Mouse (Mus musculus): ENCODE measurements around the gene Tab1. TPM values are rescaled to one million over a fixed set of nuclear protein-coding genes. Genes with fewer than 3 reads are reported as not detected.
A peak's percentile ranks its signal among the peaks of the same experiment; 100 is the strongest.

Gene Tab1
- polyA plus RNA-seq, 1 experiment from 2014 or later = 28.0 TPM

DNA sequence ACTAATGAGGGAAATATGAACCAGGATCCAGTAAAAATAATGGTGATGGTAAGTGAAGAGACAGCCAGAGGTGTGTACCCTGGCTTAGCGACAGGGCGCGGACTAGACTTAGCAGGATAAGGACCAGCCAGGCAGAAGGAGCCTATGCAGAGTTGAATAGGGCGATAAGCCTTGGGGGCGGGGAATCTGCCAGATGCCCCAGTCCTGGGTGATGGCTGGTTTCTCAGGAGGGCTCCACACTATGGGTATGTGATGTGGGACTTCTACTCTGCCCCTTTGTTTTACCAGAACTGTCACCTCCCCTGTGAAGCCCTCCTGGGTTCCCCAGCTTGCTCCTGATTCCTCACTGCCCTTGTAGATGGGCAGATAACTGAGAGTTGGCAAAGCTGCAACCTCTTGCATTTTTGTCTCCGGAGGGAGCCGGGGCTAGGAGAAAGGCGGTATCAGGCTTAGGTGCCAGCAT is 34.9 kb upstream of the Tab1 start:
- 12% methylated on average over 8 of the region's 8 CpGs for WGBS
- no peak overlapping the region for H3K4me3 ChIP-seq (ENCODE audit: control insufficient read depth in 1 of 2, insufficient read depth in 1 of 2, low read depth in 1 of 2, low read length in 2 of 2)
- H3K27ac ChIP-seq (replicated peaks in 1 of 2; ENCODE audit: control insufficient read depth in 1 of 2, insufficient read depth in 1 of 2, low read depth in 2 of 2, low read length in 2 of 2) = no peak overlapping the region
- H3K4me2 ChIP-seq (ENCODE audit: low read length) = peak overlapping the region; percentile 48
- H3K9me3 ChIP-seq (ENCODE audit: control insufficient read depth, low read length) = no peaks in the 10 kb centered on the region
- H3K4me1 ChIP-seq (ENCODE audit: control insufficient read depth in 2 of 2, insufficient read depth in 2 of 2, low read length in 2 of 2) = peaks cover 21 to 29% of the 10 kb centered on the region in 2 experiments
- peaks cover 5% of the 10 kb centered on the region; the same call in 1 of the 2 replicates for H3K27me3 ChIP-seq (ENCODE audit: control insufficient read depth, insufficient read depth, low read length)
- H3K36me3 ChIP-seq (ENCODE audit: control insufficient read depth, insufficient read depth, low read length) = no peaks in the 10 kb centered on the region
- no peak overlapping the region for H3K9ac ChIP-seq (ENCODE audit: low read length)
- ATAC-seq (ENCODE audit: insufficient number of reproducible peaks, insufficient read depth, low FRiP score, low read depth) = no peak

DNA sequence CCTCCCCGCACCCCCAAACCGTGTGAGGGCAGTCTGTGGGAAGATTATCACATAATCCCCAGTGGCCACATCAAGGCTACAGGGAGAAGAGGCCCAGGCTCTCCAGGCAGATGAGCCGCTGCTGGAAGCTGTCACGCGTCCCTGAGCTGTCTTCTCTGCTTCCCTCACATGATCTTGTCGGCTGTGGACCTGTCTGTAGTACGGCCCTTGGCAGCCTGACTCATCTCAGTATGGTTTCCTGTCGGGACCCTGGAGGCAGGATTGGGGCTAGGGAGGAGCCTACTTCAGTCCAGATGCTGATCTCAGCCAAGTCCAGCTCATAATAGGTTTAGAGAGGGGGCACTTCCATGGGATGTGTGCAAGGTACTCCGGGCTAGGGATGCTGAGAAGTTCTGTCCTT is 34.1 kb upstream of the Tab1 start:
- no peak overlapping the region for H3K27ac ChIP-seq (replicated peaks in 1 of 2; ENCODE audit: control insufficient read depth in 1 of 2, insufficient read depth in 1 of 2, low read depth in 2 of 2, low read length in 2 of 2)
- no peak overlapping the region for H3K9ac ChIP-seq (ENCODE audit: low read length)
- no peaks in the 10 kb centered on the region for H3K36me3 ChIP-seq (ENCODE audit: control insufficient read depth, insufficient read depth, low read length)
- H3K4me3 ChIP-seq (ENCODE audit: control insufficient read depth in 1 of 2, insufficient read depth in 1 of 2, low read depth in 1 of 2, low read length in 2 of 2) = no peak overlapping the region
- 24% methylated on average over 9 of the region's 9 CpGs for WGBS
- H3K4me1 ChIP-seq (ENCODE audit: control insufficient read depth in 2 of 2, insufficient read depth in 2 of 2, low read length in 2 of 2) = peaks cover 21 to 29% of the 10 kb centered on the region in 2 experiments
- no peaks in the 10 kb centered on the region for H3K9me3 ChIP-seq (ENCODE audit: control insufficient read depth, low read length)
- 0 out of 2 replicates have a peak, but pooled peaks have one; percentile 28 for ATAC-seq (ENCODE audit: insufficient number of reproducible peaks, insufficient read depth, low FRiP score, low read depth)
- no peaks in the 10 kb centered on the region for H3K27me3 ChIP-seq (ENCODE audit: control insufficient read depth, insufficient read depth, low read length)
- H3K4me2 ChIP-seq (ENCODE audit: low read length) = 0 out of 2 replicates have a peak overlapping the region, but pooled peaks have one; percentile 4

DNA sequence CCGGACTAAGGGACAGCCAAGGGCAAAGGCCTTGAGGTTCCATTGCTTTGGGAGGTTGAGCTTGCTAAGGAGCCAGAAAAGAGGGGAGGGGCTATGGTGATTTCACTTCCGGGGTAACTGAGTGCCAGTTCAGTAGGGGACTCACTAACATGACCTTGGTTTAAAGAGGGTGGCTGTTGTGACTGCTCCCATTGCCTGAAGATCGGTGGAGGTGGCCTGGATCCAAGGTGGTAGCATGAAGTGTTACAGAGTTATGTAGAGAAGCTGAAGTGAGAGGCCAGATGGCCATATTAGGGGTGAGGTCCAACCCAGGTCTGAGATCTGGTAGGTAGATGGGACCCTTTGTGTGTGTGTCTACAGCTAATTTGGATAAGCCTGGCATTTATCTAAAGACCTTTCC is 33.5 kb upstream of the Tab1 start:
- ATAC-seq (ENCODE audit: insufficient number of reproducible peaks, insufficient read depth, low FRiP score, low read depth) = no peak
- no peaks in the 10 kb centered on the region for H3K36me3 ChIP-seq (ENCODE audit: control insufficient read depth, insufficient read depth, low read length)
- WGBS = 42% methylated on average over 3 of the region's 3 CpGs
- no peaks in the 10 kb centered on the region for H3K27me3 ChIP-seq (ENCODE audit: control insufficient read depth, insufficient read depth, low read length)
- no peaks in the 10 kb centered on the region for H3K9me3 ChIP-seq (ENCODE audit: control insufficient read depth, low read length)
- H3K4me2 ChIP-seq (ENCODE audit: low read length) = no peak overlapping the region
- H3K4me1 ChIP-seq (ENCODE audit: control insufficient read depth in 2 of 2, insufficient read depth in 2 of 2, low read length in 2 of 2) = peaks cover 21 to 29% of the 10 kb centered on the region in 2 experiments
- no peak overlapping the region for H3K9ac ChIP-seq (ENCODE audit: low read length)
- H3K4me3 ChIP-seq (ENCODE audit: control insufficient read depth in 1 of 2, insufficient read depth in 1 of 2, low read depth in 1 of 2, low read length in 2 of 2) = no peak overlapping the region
- no peak overlapping the region for H3K27ac ChIP-seq (replicated peaks in 1 of 2; ENCODE audit: control insufficient read depth in 1 of 2, insufficient read depth in 1 of 2, low read depth in 2 of 2, low read length in 2 of 2)

DNA sequence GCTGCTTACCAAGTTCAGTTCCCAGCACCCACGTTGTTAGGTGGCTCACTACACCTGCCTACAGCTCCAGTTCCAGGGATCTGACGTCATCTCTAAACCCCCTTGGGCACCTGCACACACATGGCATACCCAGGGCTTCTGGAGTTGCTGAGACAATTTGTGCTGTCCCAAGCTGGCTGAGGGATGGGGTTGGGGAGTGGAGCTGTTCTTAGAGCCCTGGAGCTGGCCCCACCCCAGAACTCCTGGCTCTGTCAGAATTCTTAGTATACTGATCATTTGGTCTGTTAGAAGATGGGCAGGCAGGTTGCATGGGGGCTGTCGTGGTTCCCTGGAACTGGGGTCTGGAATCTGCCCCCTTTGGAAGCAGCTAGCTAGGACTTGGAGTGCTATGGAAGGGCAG is 32.7 kb upstream of the Tab1 start:
- no peaks in the 10 kb centered on the region for H3K36me3 ChIP-seq (ENCODE audit: control insufficient read depth, insufficient read depth, low read length)
- H3K9me3 ChIP-seq (ENCODE audit: control insufficient read depth, low read length) = no peaks in the 10 kb centered on the region
- H3K4me3 ChIP-seq (ENCODE audit: control insufficient read depth in 1 of 2, insufficient read depth in 1 of 2, low read depth in 1 of 2, low read length in 2 of 2) = no peak overlapping the region
- H3K27ac ChIP-seq (replicated peaks in 1 of 2; ENCODE audit: control insufficient read depth in 1 of 2, insufficient read depth in 1 of 2, low read depth in 2 of 2, low read length in 2 of 2) = no peak overlapping the region
- H3K9ac ChIP-seq (ENCODE audit: low read length) = no peak overlapping the region
- no peaks in the 10 kb centered on the region for H3K27me3 ChIP-seq (ENCODE audit: control insufficient read depth, insufficient read depth, low read length)
- WGBS = 71% methylated on average over 3 of the region's 3 CpGs
- H3K4me1 ChIP-seq (ENCODE audit: control insufficient read depth in 2 of 2, insufficient read depth in 2 of 2, low read length in 2 of 2) = peaks cover 21 to 30% of the 10 kb centered on the region in 2 experiments
- no peak overlapping the region for H3K4me2 ChIP-seq (ENCODE audit: low read length)
- ATAC-seq (ENCODE audit: insufficient number of reproducible peaks, insufficient read depth, low FRiP score, low read depth) = no peak

DNA sequence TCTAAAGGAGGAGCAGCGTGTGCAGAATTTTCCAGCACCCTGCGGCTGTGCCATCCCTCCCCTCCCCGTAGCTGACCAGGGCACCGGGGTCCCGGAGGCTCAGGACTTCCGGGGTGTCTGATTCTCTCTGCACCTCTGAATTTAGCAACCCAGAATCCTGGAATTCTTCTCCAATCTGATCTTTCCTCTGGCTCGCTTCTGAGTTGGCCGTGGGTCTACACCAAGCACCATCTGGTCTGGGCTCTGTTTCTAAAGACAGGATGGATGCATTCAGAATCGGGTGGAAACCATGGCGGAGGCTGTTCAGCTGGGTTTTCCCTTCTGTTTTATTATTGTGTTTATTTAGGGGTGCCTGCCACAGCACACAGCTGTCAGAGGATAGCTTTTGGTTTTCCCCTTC is 32.1 kb upstream of the Tab1 start:
- Histone ChIP-seq H3K4me2 (ENCODE audit: low read length) (no peak overlapping the region), H3K27me3 (ENCODE audit: control insufficient read depth, insufficient read depth, low read length) (no peaks in the 10 kb centered on the region), H3K27ac (replicated peaks in 1 of 2; ENCODE audit: control insufficient read depth in 1 of 2, insufficient read depth in 1 of 2, low read depth in 2 of 2, low read length in 2 of 2) (no peak overlapping the region), H3K36me3 (ENCODE audit: control insufficient read depth, insufficient read depth, low read length) (no peaks in the 10 kb centered on the region), H3K4me3 (ENCODE audit: control insufficient read depth in 1 of 2, insufficient read depth in 1 of 2, low read depth in 1 of 2, low read length in 2 of 2) (no peak overlapping the region), H3K9me3 (ENCODE audit: control insufficient read depth, low read length) (no peaks in the 10 kb centered on the region), H3K4me1 (ENCODE audit: control insufficient read depth in 2 of 2, insufficient read depth in 2 of 2, low read length in 2 of 2) (peaks cover 24 to 34% of the 10 kb centered on the region in 2 experiments), H3K9ac (ENCODE audit: low read length) (no peak overlapping the region)
- ATAC-seq (ENCODE audit: insufficient number of reproducible peaks, insufficient read depth, low FRiP score, low read depth) = no peak
- WGBS = 64% methylated on average over 10 of the region's 10 CpGs

DNA sequence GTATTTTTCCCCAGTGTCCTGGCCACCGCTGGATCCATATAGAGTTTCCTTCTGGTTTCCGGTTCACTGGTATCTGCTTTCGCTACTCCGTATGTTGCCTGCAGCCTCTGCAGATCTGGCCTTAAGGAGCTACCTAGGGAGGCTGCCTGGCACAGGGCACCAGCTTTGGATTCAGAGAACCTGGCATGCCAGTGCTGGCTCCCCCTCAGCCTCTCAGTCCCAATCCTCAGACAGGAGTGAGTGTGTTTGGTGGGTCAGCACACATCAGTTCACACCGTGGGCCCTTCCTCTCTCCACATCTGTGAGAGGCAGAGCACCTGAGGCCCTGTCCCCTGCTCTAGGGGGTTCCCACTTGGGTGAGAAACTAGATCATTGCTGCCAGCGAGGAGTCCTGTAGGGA is 31.4 kb upstream of the Tab1 start:
- no peaks in the 10 kb centered on the region for H3K27me3 ChIP-seq (ENCODE audit: control insufficient read depth, insufficient read depth, low read length)
- no peak for ATAC-seq (ENCODE audit: insufficient number of reproducible peaks, insufficient read depth, low FRiP score, low read depth)
- no peak overlapping the region for H3K9ac ChIP-seq (ENCODE audit: low read length)
- H3K4me3 ChIP-seq (ENCODE audit: control insufficient read depth in 1 of 2, insufficient read depth in 1 of 2, low read depth in 1 of 2, low read length in 2 of 2) = no peak overlapping the region
- no peak overlapping the region for H3K27ac ChIP-seq (replicated peaks in 1 of 2; ENCODE audit: control insufficient read depth in 1 of 2, insufficient read depth in 1 of 2, low read depth in 2 of 2, low read length in 2 of 2)
- H3K4me2 ChIP-seq (ENCODE audit: low read length) = no peak overlapping the region
- no peaks in the 10 kb centered on the region for H3K9me3 ChIP-seq (ENCODE audit: control insufficient read depth, low read length)
- H3K36me3 ChIP-seq (ENCODE audit: control insufficient read depth, insufficient read depth, low read length) = no peaks in the 10 kb centered on the region
- WGBS = 77% methylated on average over 6 of the region's 6 CpGs
- H3K4me1 ChIP-seq (ENCODE audit: control insufficient read depth in 2 of 2, insufficient read depth in 2 of 2, low read length in 2 of 2) = peaks cover 24 to 34% of the 10 kb centered on the region in 2 experiments

DNA sequence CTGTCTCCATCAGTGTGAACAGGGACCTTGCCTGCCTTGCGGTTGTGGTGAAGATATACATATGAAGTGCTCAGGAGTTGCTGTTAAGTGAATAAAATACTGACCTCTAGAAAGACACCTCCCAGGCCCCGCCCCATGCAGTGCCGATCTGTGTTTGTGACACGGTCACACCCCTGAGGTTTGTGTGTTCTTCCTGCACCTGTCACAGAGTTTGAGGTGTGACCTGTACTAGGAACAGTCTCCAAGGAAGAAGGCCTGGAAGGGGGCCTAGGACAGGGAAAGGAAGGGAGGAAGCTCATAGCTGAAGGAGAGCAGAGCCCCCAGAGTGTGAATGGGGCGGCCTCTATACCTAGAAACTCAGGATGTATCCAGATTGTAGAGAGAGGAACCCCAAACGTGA is 30.4 kb upstream of the Tab1 start:
- 81% methylated on average over 6 of the region's 6 CpGs for WGBS
- Histone ChIP-seq H3K9me3 (ENCODE audit: control insufficient read depth, low read length) (no peaks in the 10 kb centered on the region), H3K9ac (ENCODE audit: low read length) (no peak overlapping the region), H3K36me3 (ENCODE audit: control insufficient read depth, insufficient read depth, low read length) (no peaks in the 10 kb centered on the region), H3K27ac (replicated peaks in 1 of 2; ENCODE audit: control insufficient read depth in 1 of 2, insufficient read depth in 1 of 2, low read depth in 2 of 2, low read length in 2 of 2) (no peak overlapping the region), H3K4me3 (ENCODE audit: control insufficient read depth in 1 of 2, insufficient read depth in 1 of 2, low read depth in 1 of 2, low read length in 2 of 2) (no peak overlapping the region), H3K27me3 (ENCODE audit: control insufficient read depth, insufficient read depth, low read length) (no peaks in the 10 kb centered on the region), H3K4me1 (ENCODE audit: control insufficient read depth in 2 of 2, insufficient read depth in 2 of 2, low read length in 2 of 2) (peaks cover 19 to 25% of the 10 kb centered on the region in 2 experiments), H3K4me2 (ENCODE audit: low read length) (no peak overlapping the region)
- ATAC-seq (ENCODE audit: insufficient number of reproducible peaks, insufficient read depth, low FRiP score, low read depth) = no peak
